Mouse (Mus musculus): ENCODE measurements at regions not wholly inside any gene's neighbourhood (a gene's known extent, or its start where the extent isn't known, plus 50 kb on each side); places are given as distances from the start of the nearest gene placed in this dataset.

- no peak for TF ChIP-seq POLR2A (IDR thresholded peaks at IDR 0.05; ENCODE audit: borderline replicate concordance, extremely low read depth, insufficient read depth, insufficient read length, poor library complexity, severe bottlenecking)
- no peak for TF ChIP-seq CTCF (IDR thresholded peaks at IDR 0.05; ENCODE audit: borderline replicate concordance, extremely low read depth, insufficient read depth, insufficient read length)
Measured at GRCm38 (mm10) chr8:96404549-96405145, 516.3 kb upstream of the Got2 start.

Measured in brain, embryonic 14.5 days (tissue).